Mouse (Mus musculus): Measurements from ENCODE around the gene Copg1. TPM values are rescaled to one million over a fixed set of nuclear protein-coding genes. Genes with fewer than 3 reads are reported as not detected.

Copg1 gene
- polyA plus RNA-seq (2012; rRNA removed): 35.5 and 37.3 TPM in 2 replicates

GRCm38 (mm10) chr6:87887594-87888233 lies at the start of gene Copg1:
TSS of gene Copg1 (plus strand) at chr6:87887814.
- TF ChIP-seq POLR2A (IDR thresholded peaks at IDR 0.05; ENCODE audit: low read depth, low read length): peak; percentile 73
- TF ChIP-seq CTCF (IDR thresholded peaks at IDR 0.05; ENCODE audit: extremely low read depth, insufficient read depth, insufficient read length, insufficient replicate concordance): peak; percentile 90
- no peaks in the 10 kb centered on the region for H3K27me3 ChIP-seq (ENCODE audit: control insufficient read depth, insufficient read depth, low read length)
- WGBS: under 1% methylated on average over 31 of the region's 31 CpGs
- DNase-seq (ENCODE audit: low read depth in 1 of 2, low spot score in 2 of 2): peak; percentile 98 to 100
- H3K36me3 ChIP-seq (ENCODE audit: control insufficient read depth, insufficient read depth, low read length): peaks cover 28% of the 10 kb centered on the region
- peak within 1 kb of the TSS; percentile 76 for H3K4me3 ChIP-seq (ENCODE audit: extremely low read depth, insufficient read depth, insufficient read length)
- peaks cover 3% of the 10 kb centered on the region; the same call in 1 of the 2 replicates for H3K4me1 ChIP-seq (ENCODE audit: control insufficient read depth, insufficient read depth, insufficient read length)
- H3K27ac ChIP-seq (ENCODE audit: insufficient read depth, low read length): peak within 1 kb of the TSS; percentile 76

GRCm38 (mm10) chr6:87838551-87839197 lies 48.9 kb upstream of the Copg1 start, which contains the start of gene Isy1:
TSS of gene Isy1 (minus strand) at chr6:87838798.
- Histone ChIP-seq H3K36me3 (ENCODE audit: control insufficient read depth, insufficient read depth, low read length) (peaks cover 21% of the 10 kb centered on the region), H3K27me3 (ENCODE audit: control insufficient read depth, insufficient read depth, low read length) (no peaks in the 10 kb centered on the region), H3K4me1 (ENCODE audit: control insufficient read depth, insufficient read depth, insufficient read length) (peaks cover 7% of the 10 kb centered on the region), H3K27ac (ENCODE audit: insufficient read depth, low read length) (peak within 1 kb of the TSS; percentile 93), H3K4me3 (ENCODE audit: extremely low read depth, insufficient read depth, insufficient read length) (peak within 1 kb of the TSS; percentile 86)
- TF ChIP-seq CTCF (IDR thresholded peaks at IDR 0.05; ENCODE audit: extremely low read depth, insufficient read depth, insufficient read length, insufficient replicate concordance) (no peak), POLR2A (IDR thresholded peaks at IDR 0.05; ENCODE audit: low read depth, low read length) (no peak; the same call in 1 of the 2 replicates)
- DNase-seq (ENCODE audit: low read depth in 1 of 2, low spot score in 2 of 2): peak; percentile 89 to 99
- WGBS: 1% methylated on average over 46 of the region's 46 CpGs

GRCm38 (mm10) chr6:87839797-87840341 lies 47.7 kb upstream of the Copg1 start:
- peaks cover 7% of the 10 kb centered on the region for H3K4me1 ChIP-seq (ENCODE audit: control insufficient read depth, insufficient read depth, insufficient read length)
- no peaks in the 10 kb centered on the region for H3K27me3 ChIP-seq (ENCODE audit: control insufficient read depth, insufficient read depth, low read length)
- H3K27ac ChIP-seq (ENCODE audit: insufficient read depth, low read length): no peak overlapping the region
- TF ChIP-seq CTCF (IDR thresholded peaks at IDR 0.05; ENCODE audit: extremely low read depth, insufficient read depth, insufficient read length, insufficient replicate concordance) (no peak), POLR2A (IDR thresholded peaks at IDR 0.05; ENCODE audit: low read depth, low read length) (no peak)
- DNase-seq (ENCODE audit: low read depth in 1 of 2, low spot score in 2 of 2): no peak
- no peak overlapping the region for H3K4me3 ChIP-seq (ENCODE audit: extremely low read depth, insufficient read depth, insufficient read length)
- whole genome bisulfite sequencing: 62% methylated on average over 11 of the region's 11 CpGs
- H3K36me3 ChIP-seq (ENCODE audit: control insufficient read depth, insufficient read depth, low read length): peaks cover 25% of the 10 kb centered on the region

GRCm38 (mm10) chr6:87841635-87842034 lies 46.0 kb upstream of the Copg1 start:
- peaks cover 7% of the 10 kb centered on the region for H3K4me1 ChIP-seq (ENCODE audit: control insufficient read depth, insufficient read depth, insufficient read length)
- 87% methylated on average over 8 of the region's 8 CpGs for WGBS
- H3K4me3 ChIP-seq (ENCODE audit: extremely low read depth, insufficient read depth, insufficient read length): no peak overlapping the region
- DNase-seq (ENCODE audit: low read depth in 1 of 2, low spot score in 2 of 2): no peak
- H3K36me3 ChIP-seq (ENCODE audit: control insufficient read depth, insufficient read depth, low read length): peaks cover 30% of the 10 kb centered on the region
- TF ChIP-seq CTCF (IDR thresholded peaks at IDR 0.05; ENCODE audit: extremely low read depth, insufficient read depth, insufficient read length, insufficient replicate concordance): no peak
- TF ChIP-seq POLR2A (IDR thresholded peaks at IDR 0.05; ENCODE audit: low read depth, low read length): no peak
- H3K27ac ChIP-seq (ENCODE audit: insufficient read depth, low read length): no peak overlapping the region
- H3K27me3 ChIP-seq (ENCODE audit: control insufficient read depth, insufficient read depth, low read length): no peaks in the 10 kb centered on the region

GRCm38 (mm10) chr6:87842254-87842653 lies 45.4 kb upstream of the Copg1 start:
- peak in 1 of 2 experiments; percentile 21 for DNase-seq (ENCODE audit: low read depth in 1 of 2, low spot score in 2 of 2)
- Histone ChIP-seq H3K27me3 (ENCODE audit: control insufficient read depth, insufficient read depth, low read length) (no peaks in the 10 kb centered on the region), H3K4me1 (ENCODE audit: control insufficient read depth, insufficient read depth, insufficient read length) (peaks cover 5% of the 10 kb centered on the region), H3K36me3 (ENCODE audit: control insufficient read depth, insufficient read depth, low read length) (peaks cover 30% of the 10 kb centered on the region), H3K27ac (ENCODE audit: insufficient read depth, low read length) (no peak overlapping the region), H3K4me3 (ENCODE audit: extremely low read depth, insufficient read depth, insufficient read length) (no peak overlapping the region)
- TF ChIP-seq CTCF (IDR thresholded peaks at IDR 0.05; ENCODE audit: extremely low read depth, insufficient read depth, insufficient read length, insufficient replicate concordance): no peak
- no peak for TF ChIP-seq POLR2A (IDR thresholded peaks at IDR 0.05; ENCODE audit: low read depth, low read length)
- WGBS: 43% methylated on average over 1 of the region's 1 CpGs

- TF ChIP-seq CTCF (IDR thresholded peaks at IDR 0.05; ENCODE audit: extremely low read depth, insufficient read depth, insufficient read length, insufficient replicate concordance): no peak
- TF ChIP-seq POLR2A (IDR thresholded peaks at IDR 0.05; ENCODE audit: low read depth, low read length): no peak
- Histone ChIP-seq H3K27ac (ENCODE audit: insufficient read depth, low read length) (no peak overlapping the region), H3K27me3 (ENCODE audit: control insufficient read depth, insufficient read depth, low read length) (no peaks in the 10 kb centered on the region), H3K4me1 (ENCODE audit: control insufficient read depth, insufficient read depth, insufficient read length) (peaks cover 3% of the 10 kb centered on the region), H3K36me3 (ENCODE audit: control insufficient read depth, insufficient read depth, low read length) (peaks cover 36% of the 10 kb centered on the region), H3K4me3 (ENCODE audit: extremely low read depth, insufficient read depth, insufficient read length) (no peak overlapping the region)
- WGBS: 93% methylated on average over 13 of the region's 13 CpGs
- no peak for DNase-seq (ENCODE audit: low read depth in 1 of 2, low spot score in 2 of 2)
Observed at GRCm38 (mm10) chr6:87845031-87845695, 42.5 kb upstream of the Copg1 start.
